Mouse (Mus musculus): ENCODE results near the gene Pmpca.

GRCm38 (mm10) chr2:26354401-26354800 lies 34.7 kb upstream of the Pmpca start:
- TF ChIP-seq CTCF (IDR thresholded peaks at IDR 0.05; ENCODE audit: low read depth, low read length) (no peak), TAL1 (conservative IDR thresholded peaks at IDR 0.05; ENCODE audit: low read depth, low read length) (no peak), GATA1 (IDR thresholded peaks at IDR 0.05; ENCODE audit: borderline replicate concordance, low read length) (no peak), GATA2 (IDR thresholded peaks at IDR 0.05; ENCODE audit: borderline replicate concordance, low read depth, low read length) (no peak)

All from G1E (cell line).